In the genomic region with DNA sequence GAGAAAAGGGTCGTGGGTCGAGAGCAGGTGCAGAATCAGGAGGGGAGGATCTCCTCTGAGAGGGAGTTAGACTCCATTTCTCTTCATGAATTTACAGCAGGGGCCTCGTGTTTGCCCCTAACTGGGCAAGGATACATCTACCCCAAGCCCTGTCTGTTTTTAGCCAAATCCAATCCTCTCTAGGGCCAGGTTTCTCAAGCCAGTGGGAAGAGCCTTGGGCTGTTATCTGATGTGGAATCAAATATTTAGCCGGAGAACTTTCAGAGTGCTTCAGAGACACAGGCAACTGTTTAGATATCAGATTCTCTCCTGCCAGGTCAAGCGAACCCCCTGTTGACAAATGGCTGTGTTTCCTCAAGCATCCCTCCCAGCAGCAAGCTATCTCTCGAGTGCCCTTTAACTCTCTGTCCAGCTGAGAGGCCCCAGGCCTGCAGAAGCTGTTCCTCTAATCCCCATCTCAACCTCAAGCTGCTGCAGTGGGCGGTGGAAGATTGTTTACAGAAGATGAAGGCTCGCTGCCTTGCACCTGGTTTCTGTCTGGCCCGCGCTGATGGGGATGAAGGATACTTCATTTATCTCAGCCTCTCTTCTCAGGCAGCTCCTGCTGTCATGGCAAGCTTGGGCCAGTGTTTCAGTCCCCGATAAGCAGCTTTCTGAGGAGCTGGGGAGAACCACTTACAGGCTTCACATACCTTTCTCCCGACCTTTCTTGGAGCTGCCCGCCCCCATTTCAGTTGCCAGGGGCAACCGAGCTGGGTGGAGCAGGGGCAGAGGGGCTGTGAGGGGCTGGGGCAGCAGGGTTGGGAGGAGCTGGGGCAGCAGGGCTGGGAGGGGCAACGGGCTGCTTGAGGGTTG, we compare ENCODE assay signal across 16 mouse cellular contexts. TPM values are rescaled to one million over a fixed set of nuclear protein-coding genes. Genes with fewer than 3 reads are reported as not detected.
DNase-seq lines count a peak whose midpoint lies in the region; ATAC-seq lines count a peak whose summit lies in the region.
"Had no signal": no experiment of that assay in that cellular context is flagged by ENCODE, and none has a peak within 500 bp of the region (broad histone marks: within the 10 kb centered on the region; RNA-seq: fewer than 3 reads in every experiment).

No protein-coding gene starts in this region.

- H3K36me3 ChIP-seq in kidney, embryonic 14.5 days (ENCODE audit: control insufficient read depth, insufficient read depth, low read length), result no peaks in the 10 kb centered on the region
- no peaks in the 10 kb centered on the region for H3K36me3 ChIP-seq in embryonic facial prominence, embryonic 10.5 days (replicated peaks)
- no peaks in the 10 kb centered on the region for H3K36me3 ChIP-seq in lung, embryonic 16.5 days (ENCODE audit: control insufficient read depth, insufficient read depth, low read length)
- H3K36me3 ChIP-seq: embryonic facial prominence, embryonic 13.5 days; midbrain, embryonic 12.5 days had no signal

- no peaks in the 10 kb centered on the region for H3K27me3 ChIP-seq in kidney, embryonic 14.5 days (ENCODE audit: control insufficient read depth, insufficient read depth, low read length)
- H3K27me3 ChIP-seq in embryonic facial prominence, embryonic 10.5 days (replicated peaks; ENCODE audit: low read depth, poor library complexity, severe bottlenecking), result peaks cover 66% of the 10 kb centered on the region
- no peaks in the 10 kb centered on the region for H3K27me3 ChIP-seq in lung, embryonic 16.5 days (ENCODE audit: control insufficient read depth, insufficient read depth, low read depth, low read length)

- peaks cover 22% of the 10 kb centered on the region for H3K4me1 ChIP-seq in kidney, embryonic 14.5 days (ENCODE audit: control insufficient read depth, insufficient read depth, low read length)
- peaks cover 23% of the 10 kb centered on the region for H3K4me1 ChIP-seq in embryonic facial prominence, embryonic 10.5 days
- peaks cover 14% of the 10 kb centered on the region for H3K4me1 ChIP-seq in lung, embryonic 16.5 days (replicated peaks; ENCODE audit: control insufficient read depth, insufficient read depth, low read length)

- no peak overlapping the region for H3K4me3 ChIP-seq in kidney, embryonic 14.5 days (ENCODE audit: low read length)
- H3K4me3 ChIP-seq in embryonic facial prominence, embryonic 10.5 days, result peak overlapping the region; percentile 36
- H3K4me3 ChIP-seq in lung, embryonic 16.5 days (ENCODE audit: low read length), result no peak overlapping the region
- H3K4me3 ChIP-seq: embryonic facial prominence, embryonic 13.5 days; midbrain, embryonic 12.5 days had no signal

- H3K4me2 ChIP-seq in kidney, embryonic 14.5 days (replicated peaks; ENCODE audit: low read depth, low read length), result peak overlapping the region; percentile 9
- H3K4me2 ChIP-seq in lung, embryonic 16.5 days (ENCODE audit: low read depth, low read length), result no peak overlapping the region
- H3K4me2 ChIP-seq: embryonic facial prominence, embryonic 13.5 days; midbrain, embryonic 12.5 days had no signal

- no peaks in the 10 kb centered on the region for H3K9me3 ChIP-seq in kidney, embryonic 14.5 days (ENCODE audit: control insufficient read depth, low read length)
- no peaks in the 10 kb centered on the region for H3K9me3 ChIP-seq in embryonic facial prominence, embryonic 10.5 days
- no peaks in the 10 kb centered on the region for H3K9me3 ChIP-seq in lung, embryonic 16.5 days (ENCODE audit: control insufficient read depth, low read length)
- H3K9me3 ChIP-seq: embryonic facial prominence, embryonic 13.5 days; midbrain, embryonic 12.5 days had no signal

- 6% methylated on average over 15 of the region's 15 CpGs for WGBS in kidney, embryonic 14.5 days
- 8% methylated on average over 15 of the region's 15 CpGs for WGBS in embryonic facial prominence, embryonic 10.5 days
- 12% methylated on average over 15 of the region's 15 CpGs for WGBS in lung, embryonic 16.5 days

- DNase-seq in kidney, adult 9 months, result no peak
- peak; percentile 16 for DNase-seq in ES-CJ7 (ENCODE audit: low read depth, low spot score)
- peak; percentile 65 for DNase-seq in embryonic facial prominence, embryonic 10.5 days (ENCODE audit: low spot score)
- DNase-seq in c-Kit-positive CD71-positive TER-119-positive erythroid progenitor cells, embryonic 14.5 days (ENCODE audit: low spot score), result no peak
- DNase-seq in ovary, postnatal 36 days (ENCODE audit: low spot score), result no peak
- DNase-seq: thymus, postnatal 25 days had no signal

- peak; percentile 82 for ATAC-seq in kidney, embryonic 14.5 days (ENCODE audit: low FRiP score, low TSS enrichment)
- ATAC-seq in lung, embryonic 16.5 days (ENCODE audit: low read depth), result peak; percentile 84
- ATAC-seq in erythroid progenitor cell, adult 5-6 weeks (replicated peaks; ENCODE audit: low FRiP score, poor library complexity, severe bottlenecking), result no peak
- ATAC-seq: activated CD4-positive, CD25-positive, alpha-beta regulatory T cell, adult 4 months had no signal

- H3K27ac ChIP-seq in kidney, embryonic 14.5 days (ENCODE audit: low read depth, low read length), result peak overlapping the region; percentile 65; the same call in 1 of the 2 replicates
- peak overlapping the region; percentile 30; the same call in 1 of the 2 replicates for H3K27ac ChIP-seq in embryonic facial prominence, embryonic 10.5 days (replicated peaks)
- H3K27ac ChIP-seq in lung, embryonic 16.5 days (ENCODE audit: low read length), result no peak overlapping the region
- H3K27ac ChIP-seq: embryonic facial prominence, embryonic 13.5 days; midbrain, embryonic 12.5 days had no signal

- H3K9ac ChIP-seq in kidney, embryonic 14.5 days (ENCODE audit: low read depth, low read length), result no peak overlapping the region; the same call in 1 of the 2 replicates
- H3K9ac ChIP-seq in lung, embryonic 16.5 days (ENCODE audit: low read length), result no peak overlapping the region
- H3K9ac ChIP-seq: embryonic facial prominence, embryonic 13.5 days; midbrain, embryonic 12.5 days had no signal

RNA-seq across cellular contexts. Expression of gene Hoxb1, which starts 31.4 kb away (rescaled TPM):
- polyA plus RNA-seq in kidney, embryonic 14.5 days (2014; fragmentation: Nextera tagmentation; extraction: Ambion mirVana), result 0.27 and 0.37 TPM in 2 replicates
- polyA plus RNA-seq in embryonic facial prominence, embryonic 10.5 days (2016; fragmentation: Nextera tagmentation; extraction: Ambion mirVana), result 1.2 and 7.1 TPM in 2 replicates
- 0.18 TPM in 1 of 2 replicates, not detected in the other for polyA plus RNA-seq in lung, embryonic 16.5 days (2015; fragmentation: Nextera tagmentation; extraction: Ambion mirVana)
- total RNA-seq in erythroid progenitor cell, adult 5-6 weeks (2015; ENCODE audit: low replicate concordance), result not detected in 2 replicates
- total RNA-seq in erythroid progenitor cell, adult 5-6 weeks (2017; ENCODE audit: low replicate concordance), result not detected in 2 replicates
- total RNA-seq: CH12.LX; gastrocnemius, adult 18-20 months; heart, postnatal 25 days; left cerebral cortex, postnatal 14 days had no signal
- polyA plus RNA-seq: activated CD4-positive, CD25-positive, alpha-beta regulatory T cell, adult 4 months; embryonic facial prominence, embryonic 13.5 days; midbrain, embryonic 12.5 days had no signal

RNA-seq across cellular contexts. Expression of gene Hoxb2, which starts 46.7 kb away (rescaled TPM):
- 49.9 and 67.2 TPM in 2 replicates for polyA plus RNA-seq in kidney, embryonic 14.5 days (2014; fragmentation: Nextera tagmentation; extraction: Ambion mirVana)
- 5.8 and 17.0 TPM in 2 replicates for polyA plus RNA-seq in embryonic facial prominence, embryonic 10.5 days (2016; fragmentation: Nextera tagmentation; extraction: Ambion mirVana)
- polyA plus RNA-seq in lung, embryonic 16.5 days (2015; fragmentation: Nextera tagmentation; extraction: Ambion mirVana), result 20.1 and 24.0 TPM in 2 replicates
- total RNA-seq in erythroid progenitor cell, adult 5-6 weeks (2015; ENCODE audit: low replicate concordance), result not detected in 2 replicates
- 1.0 TPM in 1 of 2 replicates, not detected in the other for total RNA-seq in erythroid progenitor cell, adult 5-6 weeks (2017; ENCODE audit: low replicate concordance)
- total RNA-seq: CH12.LX; gastrocnemius, adult 18-20 months; left cerebral cortex, postnatal 14 days had no signal
- polyA plus RNA-seq: activated CD4-positive, CD25-positive, alpha-beta regulatory T cell, adult 4 months had no signal

Comparison
In these comparisons a context has a peak if more than half of its experiments do, and no peak if none do; other contexts are left out.
1. DNase-seq: peak in ES-CJ7 (single experiment) and embryonic facial prominence, embryonic 10.5 days (single experiment); none in kidney, adult 9 months (single experiment), c-Kit-positive CD71-positive TER-119-positive erythroid progenitor cells, embryonic 14.5 days (single experiment) and ovary, postnatal 36 days (single experiment).